Mouse (Mus musculus) urinary bladder, postnatal 25 days (tissue): ENCODE data around the gene Ppp1r14a.

ENCODE experiments used
- DNase-seq: peaks from one replicate; pipeline ENCODE4 v3.0.0; 2022; ENCODE audit warnings: low spot score

The Ppp1r14a gene

DNA sequence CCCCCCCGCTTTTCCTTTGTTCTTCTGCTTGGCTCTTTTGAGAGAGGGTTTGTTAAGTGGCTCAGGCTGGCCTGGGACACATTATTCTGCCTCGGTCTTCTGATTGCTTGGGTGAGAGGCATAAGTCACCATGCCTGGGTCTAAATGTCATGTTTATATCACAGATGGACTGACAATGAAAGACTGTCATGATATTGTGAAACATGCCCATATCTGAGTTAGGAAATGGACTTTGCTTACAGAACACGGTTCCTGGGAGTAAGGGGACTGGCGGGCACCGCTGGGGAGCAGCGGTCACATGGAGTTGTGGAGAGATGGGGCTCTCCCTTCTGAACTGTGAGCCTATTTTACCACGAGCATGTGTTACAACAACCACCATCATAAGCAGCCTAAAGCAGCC, 45.0 kb downstream of the Ppp1r14a start:
- no peak for DNase-seq

DNA sequence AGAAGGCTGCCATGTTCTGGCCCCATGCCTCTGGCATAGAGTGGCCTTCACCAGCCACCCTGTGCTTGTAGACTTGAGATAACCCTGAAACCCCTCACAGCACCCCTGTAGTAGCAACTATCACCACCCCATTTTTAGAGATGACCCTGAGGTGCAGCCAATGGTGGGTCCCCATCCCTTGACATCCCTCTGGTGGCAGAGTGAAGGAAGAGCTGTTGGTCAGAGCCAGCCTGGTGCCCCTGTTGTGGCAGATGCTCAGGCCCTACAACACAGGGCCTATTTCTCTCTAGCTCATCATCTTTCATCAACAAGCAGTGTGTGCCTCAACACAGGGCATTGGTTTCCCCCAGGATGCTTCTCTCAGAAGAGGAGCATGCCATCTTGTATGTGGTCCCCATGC, 46.2 kb downstream of the Ppp1r14a start:
- DNase-seq: no peak

DNA sequence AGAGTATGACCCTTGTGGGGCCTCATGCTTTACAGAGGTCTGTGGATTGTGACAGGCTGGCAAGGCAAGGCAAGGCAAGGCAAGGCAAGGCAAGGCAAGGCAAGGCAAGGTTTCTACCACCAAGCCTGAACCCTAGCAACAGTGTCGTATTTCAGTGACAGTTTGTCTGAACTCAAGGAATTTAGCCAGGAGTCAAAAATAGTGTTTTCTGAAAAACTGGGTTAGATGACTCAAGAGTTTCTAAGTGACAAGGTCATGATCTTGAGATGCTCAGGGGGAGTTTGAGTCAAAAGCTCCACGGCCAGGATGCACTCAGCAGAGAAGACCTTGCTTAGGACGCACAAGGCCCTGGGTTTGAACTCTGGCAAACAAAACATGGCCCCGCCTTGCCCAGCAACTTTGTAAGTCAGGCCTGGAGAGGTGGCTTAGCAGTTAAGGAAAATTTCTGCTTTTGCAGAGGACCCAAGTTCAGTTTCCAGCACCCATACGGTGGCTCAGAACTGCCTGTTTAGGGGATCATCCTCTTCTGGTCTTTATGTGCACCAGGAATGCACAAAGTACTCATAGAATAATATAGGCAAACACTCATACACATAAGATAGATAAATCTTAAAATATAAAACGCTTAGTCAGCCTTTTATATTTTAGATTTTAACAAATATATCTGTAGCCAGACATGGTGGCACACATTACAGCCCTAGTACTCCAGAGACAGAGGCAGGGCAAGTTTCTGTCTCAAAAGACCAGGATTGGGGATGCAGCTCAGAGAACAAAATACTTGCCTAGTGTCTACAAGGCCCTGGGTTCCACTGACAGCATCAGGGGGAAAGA, 46.9 kb downstream of the Ppp1r14a start:
- DNase-seq: no peak

DNA sequence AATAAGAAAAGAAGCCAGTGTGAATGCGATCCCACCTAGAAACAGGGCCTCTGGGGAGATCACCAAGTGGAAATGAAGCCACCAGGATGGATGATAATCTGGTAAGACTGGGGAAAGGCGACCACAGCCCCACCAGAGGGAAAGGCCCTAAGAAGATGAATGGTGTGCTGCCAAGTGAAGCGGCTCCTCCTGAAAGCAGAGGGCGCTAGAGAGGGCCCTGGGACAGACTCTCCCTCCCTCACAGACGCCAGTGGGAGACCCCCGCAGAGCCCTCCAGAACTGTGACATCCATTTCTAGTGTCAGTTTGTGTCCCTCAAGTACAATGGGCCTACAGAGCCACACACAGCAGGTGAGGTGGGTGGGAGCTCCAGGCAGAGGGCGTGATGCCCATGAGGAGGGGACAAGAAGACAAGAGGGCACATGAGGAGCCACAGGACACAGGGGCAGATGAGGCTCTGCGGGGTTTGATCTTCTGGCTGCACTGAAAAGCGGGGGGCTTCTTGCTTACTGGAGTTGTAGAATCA, 47.7 kb downstream of the Ppp1r14a start:
- no peak for DNase-seq

DNA sequence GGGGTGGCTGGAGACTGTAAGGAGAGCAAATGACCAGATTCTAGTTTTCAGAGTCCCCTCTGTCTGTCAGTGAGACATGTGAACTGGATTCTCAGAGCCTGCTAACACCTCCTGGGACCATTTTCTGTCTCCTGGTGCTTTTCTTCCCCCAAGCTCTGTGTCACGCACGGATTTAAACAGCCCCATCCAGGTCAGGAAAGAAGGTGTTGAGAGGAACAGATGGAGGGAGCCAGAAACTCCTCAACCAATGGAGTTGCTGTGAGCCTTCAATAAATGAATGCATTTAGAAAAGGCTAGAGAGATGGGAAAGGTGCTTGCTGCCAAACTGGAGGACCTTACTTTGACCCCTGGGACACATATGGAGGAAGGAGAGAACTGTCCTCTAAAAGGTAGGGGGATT, 48.7 kb downstream of the Ppp1r14a start:
- DNase-seq: no peak

DNA sequence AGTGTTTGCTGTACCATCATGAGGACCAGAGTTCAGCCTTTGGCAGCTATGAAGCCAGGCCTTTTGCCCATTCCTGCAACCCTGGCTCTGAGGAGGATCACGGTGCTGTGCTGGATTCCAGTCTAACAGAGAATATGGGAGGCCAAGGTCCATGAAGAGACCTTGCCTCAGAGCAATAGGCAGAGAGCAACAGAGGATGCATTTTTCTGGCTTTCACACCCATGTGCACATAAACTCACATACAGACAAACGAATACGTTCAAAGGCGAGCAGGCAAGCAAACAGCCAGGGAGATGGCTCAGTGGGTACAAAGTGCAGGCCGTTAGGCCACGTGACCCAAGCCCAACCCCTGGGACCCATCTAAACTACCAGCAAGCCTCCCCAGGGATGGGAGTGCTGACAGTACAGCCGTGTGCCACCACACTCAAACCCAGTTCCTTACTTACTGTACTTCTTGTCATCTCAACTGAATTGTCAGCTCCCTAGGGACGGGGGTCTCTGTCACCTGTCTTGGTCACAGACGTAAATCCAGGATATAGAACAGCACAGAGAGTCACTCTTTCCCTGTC, 49.3 kb downstream of the Ppp1r14a start:
- no peak for DNase-seq

DNA sequence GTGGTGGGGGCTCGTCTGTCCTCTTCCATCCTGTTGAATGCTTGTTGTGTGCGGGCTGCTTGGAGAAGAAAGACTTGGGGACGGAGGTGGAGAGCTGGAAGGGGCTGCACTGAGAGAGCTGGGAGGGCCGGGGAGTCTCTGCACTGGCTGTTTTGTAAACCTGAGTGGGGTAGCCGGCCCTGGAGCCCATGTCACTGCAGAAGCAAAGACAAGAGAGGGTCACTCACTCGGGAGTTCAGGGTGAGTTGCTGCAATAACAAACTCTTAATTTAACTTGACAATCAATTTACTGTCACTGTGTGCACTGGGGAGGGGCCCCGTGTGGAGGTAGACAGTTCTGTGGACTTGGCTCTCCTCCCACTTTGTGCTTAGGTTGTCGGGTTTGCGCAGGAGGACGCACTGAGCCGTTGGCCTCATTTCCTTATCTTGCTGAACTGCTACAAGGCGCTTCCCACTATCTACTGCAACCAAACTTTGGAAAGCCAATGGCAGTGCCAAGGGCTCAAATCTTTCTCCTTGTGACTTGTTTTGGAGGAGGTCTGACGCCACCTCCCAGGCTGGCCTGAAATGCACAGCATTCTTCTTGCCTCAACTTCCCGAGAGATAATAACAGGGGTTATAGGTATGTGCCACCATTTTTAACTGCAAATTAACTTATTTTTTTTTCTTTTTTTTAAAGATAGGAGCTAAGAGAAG, 50.0 kb downstream of the Ppp1r14a start:
- DNase-seq: no peak

DNA sequence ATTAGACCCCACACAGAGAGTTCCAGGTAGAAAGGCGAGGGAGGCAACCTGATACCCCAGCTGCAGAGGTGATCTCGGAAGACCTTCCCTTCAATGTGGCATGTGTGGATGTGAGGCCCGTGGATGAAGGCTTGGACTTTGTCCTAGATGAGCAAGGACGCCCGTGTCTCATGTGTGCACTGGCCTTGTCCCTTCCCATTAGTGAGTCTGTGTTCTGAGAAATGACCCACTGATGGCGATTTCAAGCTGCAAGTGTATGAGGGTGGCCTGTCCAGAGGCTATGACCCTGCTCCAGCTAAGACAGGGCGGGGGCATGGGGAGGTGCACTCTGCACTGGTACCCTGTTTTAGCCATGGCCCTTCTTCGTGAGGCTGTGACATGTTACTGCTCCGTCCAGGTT, 51.1 kb downstream of the Ppp1r14a start:
- no peak for DNase-seq

DNA sequence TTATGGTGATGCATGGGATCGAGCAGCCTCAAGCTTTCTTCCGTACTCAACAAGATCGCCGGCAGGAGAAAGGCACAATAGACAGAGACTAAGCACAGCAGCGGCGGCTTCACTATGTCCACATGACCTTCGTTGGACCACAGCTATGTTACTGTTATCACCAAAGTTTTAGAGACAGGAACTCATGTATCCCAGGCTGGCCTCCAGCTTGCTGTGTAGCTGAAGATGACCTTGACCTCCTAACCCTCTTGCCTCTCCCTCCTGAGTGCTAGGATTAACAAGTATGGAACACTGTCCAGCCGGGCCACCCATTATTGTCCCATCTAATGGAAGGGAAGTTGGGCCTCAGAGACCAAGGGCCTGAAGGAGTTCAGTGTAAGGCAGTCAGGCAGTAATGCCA, 51.7 kb downstream of the Ppp1r14a start:
- no peak for DNase-seq

DNA sequence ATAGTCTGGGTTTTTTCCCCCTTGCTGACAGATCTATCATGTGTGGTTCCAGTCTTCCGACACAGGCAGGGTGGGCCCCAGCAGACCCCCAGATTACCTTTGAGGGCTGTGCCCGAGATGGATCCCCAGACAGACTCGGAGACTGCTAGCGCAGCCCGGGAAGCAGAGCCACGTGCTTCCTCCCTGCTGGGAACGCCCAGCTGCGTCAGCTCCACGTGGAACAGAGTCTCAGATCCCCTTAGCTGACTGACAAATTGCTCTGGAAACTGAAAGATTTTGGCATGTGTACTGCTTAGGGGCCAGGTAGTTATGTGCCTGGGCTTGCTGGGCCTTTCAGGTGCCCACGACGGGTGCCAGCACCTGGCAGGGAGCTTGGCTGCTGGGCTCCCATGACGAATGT, 52.6 kb downstream of the Ppp1r14a start:
- DNase-seq: no peak

DNA sequence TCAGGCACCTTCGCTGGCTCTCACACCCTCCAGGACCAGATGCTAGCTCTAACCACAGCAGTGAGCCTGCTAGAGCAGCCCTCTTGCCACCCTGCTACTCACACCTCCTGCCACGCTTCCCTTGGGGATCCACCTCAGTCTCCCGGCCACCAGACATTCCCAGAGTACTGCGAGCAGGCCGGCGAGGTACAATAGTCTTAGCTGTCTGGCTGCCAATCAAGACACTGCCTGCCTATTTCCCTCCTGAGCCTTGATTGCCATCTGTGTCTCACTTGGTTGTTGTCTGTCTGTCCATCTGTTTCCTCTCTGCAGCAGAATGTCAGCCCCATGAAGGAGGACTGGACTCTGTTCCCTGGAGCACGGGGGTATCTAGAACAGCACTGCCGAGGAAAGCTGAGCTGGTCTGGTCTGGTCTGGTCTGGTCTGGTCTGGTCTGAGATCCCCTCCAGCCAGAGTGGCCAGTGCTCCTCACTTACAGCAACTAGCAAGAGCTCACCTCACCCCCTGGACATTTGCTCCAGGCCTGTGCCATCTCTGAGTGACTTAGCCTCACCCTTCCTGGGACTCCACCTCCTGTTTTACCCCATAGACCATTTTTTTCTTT, 53.5 kb downstream of the Ppp1r14a start:
- DNase-seq: no peak
